Mouse (Mus musculus) hindbrain, embryonic 10.5 days (tissue): ENCODE data around the gene Cacng3. TPM values are rescaled to one million over a fixed set of nuclear protein-coding genes. Genes with fewer than 3 reads are reported as not detected.

ENCODE experiments used
- DNase-seq: peaks from one replicate; pipeline ENCODE4 v3.0.0-alpha.2; 2017; ENCODE audit warnings: low spot score
- H3K27ac ChIP-seq: fragments of 300-500 bp; sonication (generic); 2 replicates; pipeline ENCODE4 v1.5.1; 2016; ENCODE audit warnings: mild to moderate bottlenecking, moderate library complexity
- H3K27me3 ChIP-seq: fragments of 300-500 bp; sonication (generic); 2 replicates; pipeline ENCODE4 v1.6.1; 2016; ENCODE audit warnings: mild to moderate bottlenecking; ENCODE audit not compliant: poor library complexity, insufficient read depth, severe bottlenecking
- H3K36me3 ChIP-seq: fragments of 300-500 bp; sonication (generic); 2 replicates; pipeline ENCODE4 v1.6.1; 2016; ENCODE audit warnings: mild to moderate bottlenecking, moderate library complexity
- H3K4me1 ChIP-seq: fragments of 300-500 bp; sonication (generic); replicated peaks from 2 replicates; pipeline ENCODE4 v1.6.1; 2016; ENCODE audit warnings: mild to moderate bottlenecking
- H3K4me3 ChIP-seq: fragments of 300-500 bp; sonication (generic); 2 replicates; pipeline ENCODE4 v1.5.1; 2016; ENCODE audit warnings: mild to moderate bottlenecking, moderate library complexity
- H3K9me3 ChIP-seq: fragments of 300-500 bp; sonication (generic); 2 replicates; pipeline ENCODE4 v1.6.1; 2016; ENCODE audit warnings: mild to moderate bottlenecking, moderate library complexity
- WGBS: fragments of 180-500 bp; shearing (Covaris S2); methylation state at CpG from one replicate; pipeline ENCODE4 v1.1.7; 2016; 5-methylcytosine and 5-hydroxymethylcytosine counted together
- polyA plus RNA-seq: library from polyadenylated mRNA; unstranded; fragments of >200 nt; fragmentation: Nextera tagmentation; extraction: Ambion mirVana; gene quantifications from 2 replicates; pipeline ENCODE4 v1.2.1, GENCODE M21; 2016

The Cacng3 gene
- polyA plus RNA-seq, 1 experiment from 2014 or later = 0.80 TPM

DNA sequence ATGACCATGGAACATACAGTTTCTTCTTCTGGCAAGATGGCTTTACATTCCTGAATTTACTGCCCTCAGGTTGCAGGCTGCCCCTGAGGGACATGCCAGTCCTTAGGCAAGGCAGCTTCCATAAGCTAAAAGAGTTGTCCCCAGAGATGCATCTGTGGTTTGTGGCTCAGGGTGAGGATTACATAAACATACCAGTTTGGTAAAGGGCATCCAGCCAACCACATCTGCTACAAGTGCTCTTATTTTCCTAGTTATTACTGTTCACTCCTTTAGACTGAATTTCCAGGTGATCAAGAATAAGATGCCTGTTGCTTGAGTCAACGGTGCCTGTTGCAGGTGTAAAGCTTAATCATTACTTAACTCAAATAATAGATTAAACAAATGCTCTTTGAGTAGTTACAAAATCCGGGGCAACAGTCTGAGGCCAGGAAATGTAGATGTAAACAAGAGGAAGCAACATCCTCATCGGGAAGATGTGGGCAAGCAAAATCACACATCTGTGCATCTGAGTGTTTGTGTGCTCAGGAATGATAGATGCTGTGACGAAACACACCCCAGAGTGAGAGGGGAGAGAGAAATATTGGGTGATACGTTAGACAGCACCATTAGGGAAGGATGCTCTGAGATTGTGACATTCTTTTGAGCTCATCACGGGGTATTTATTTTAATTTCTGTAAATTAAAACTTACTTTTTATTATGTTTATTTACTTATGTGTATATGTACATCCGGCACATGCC is 4.8 kb upstream of the Cacng3 start:
- Histone ChIP-seq H3K36me3 (no peaks in the 10 kb centered on the region), H3K27me3 (peaks cover 4% of the 10 kb centered on the region; the same call in 1 of the 2 replicates), H3K4me3 (no peak overlapping the region), H3K9me3 (no peaks in the 10 kb centered on the region), H3K4me1 (peaks cover 1% of the 10 kb centered on the region; the same call in 1 of the 2 replicates), H3K27ac (no peak overlapping the region)
- 82% methylated on average over 7 of the region's 7 CpGs for WGBS
- no peak for DNase-seq

DNA sequence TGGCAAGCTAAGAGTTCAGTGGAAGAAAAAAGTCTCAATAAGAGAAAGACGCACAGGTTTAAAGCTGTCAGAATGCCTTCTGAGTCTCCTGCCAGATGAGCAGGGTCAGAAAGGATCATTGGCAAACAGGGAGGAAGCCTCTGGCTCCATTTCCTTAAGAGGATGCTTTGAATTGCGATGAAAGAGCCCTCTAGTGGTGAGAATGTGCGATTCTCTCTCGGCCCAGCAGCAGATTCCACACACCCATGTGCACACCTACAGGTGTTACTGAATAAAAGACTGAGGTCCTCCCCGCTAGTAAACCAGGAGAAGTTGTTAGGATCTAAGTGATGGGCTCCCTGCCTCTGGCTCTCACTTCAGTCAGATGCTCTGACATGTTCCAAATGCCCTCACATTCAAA is 2.4 kb upstream of the Cacng3 start:
- Histone ChIP-seq H3K36me3 (no peaks in the 10 kb centered on the region), H3K9me3 (no peaks in the 10 kb centered on the region), H3K27ac (no peak overlapping the region), H3K4me3 (no peak overlapping the region), H3K27me3 (peaks cover 22% of the 10 kb centered on the region), H3K4me1 (peaks cover 10% of the 10 kb centered on the region)
- peak; percentile 28 for DNase-seq
- WGBS = 33% methylated on average over 5 of the region's 5 CpGs

DNA sequence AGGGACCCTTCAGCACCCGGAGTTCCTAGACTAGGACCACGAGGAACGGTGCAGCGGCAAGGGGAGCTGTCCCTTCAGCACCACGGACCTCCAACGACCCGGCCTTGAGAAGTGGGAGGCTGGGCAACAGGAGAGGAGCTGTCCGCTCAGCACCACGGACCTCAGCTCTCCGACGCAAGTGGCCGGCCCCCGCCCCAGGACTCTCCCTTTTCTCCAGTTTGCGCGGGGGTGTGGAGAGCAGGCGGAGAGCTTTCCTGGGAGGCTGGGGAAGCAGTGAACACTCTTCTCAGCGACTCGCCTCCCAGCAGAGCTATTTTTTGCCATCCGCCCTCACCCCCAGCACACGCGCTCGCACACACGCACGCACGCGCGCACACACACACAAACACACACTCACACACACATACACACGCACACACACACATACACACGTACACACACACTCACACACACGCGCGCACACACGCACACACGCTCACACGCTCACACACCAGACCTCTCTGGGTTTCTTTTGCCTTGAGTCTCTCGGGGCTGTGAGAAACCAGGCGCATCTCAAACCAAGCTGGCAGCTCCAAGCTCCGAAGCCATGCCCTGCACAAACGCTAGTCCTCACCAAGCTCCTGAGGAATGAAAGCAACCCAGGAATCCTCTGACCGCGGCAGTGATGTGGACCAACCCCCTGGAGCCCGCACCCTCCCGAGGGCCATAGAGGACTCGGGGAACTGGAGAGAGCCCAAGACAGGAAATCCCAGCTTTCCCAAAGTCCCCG is 765 bp downstream of the Cacng3 start:
- Histone ChIP-seq H3K27me3 (peaks cover 22% of the 10 kb centered on the region), H3K4me3 (peak overlapping the region; percentile 43), H3K36me3 (no peaks in the 10 kb centered on the region), H3K4me1 (peaks cover 10% of the 10 kb centered on the region), H3K27ac (no peak overlapping the region), H3K9me3 (no peaks in the 10 kb centered on the region)
- peak; percentile 91 for DNase-seq
- WGBS = 10% methylated on average over 43 of the region's 45 CpGs

DNA sequence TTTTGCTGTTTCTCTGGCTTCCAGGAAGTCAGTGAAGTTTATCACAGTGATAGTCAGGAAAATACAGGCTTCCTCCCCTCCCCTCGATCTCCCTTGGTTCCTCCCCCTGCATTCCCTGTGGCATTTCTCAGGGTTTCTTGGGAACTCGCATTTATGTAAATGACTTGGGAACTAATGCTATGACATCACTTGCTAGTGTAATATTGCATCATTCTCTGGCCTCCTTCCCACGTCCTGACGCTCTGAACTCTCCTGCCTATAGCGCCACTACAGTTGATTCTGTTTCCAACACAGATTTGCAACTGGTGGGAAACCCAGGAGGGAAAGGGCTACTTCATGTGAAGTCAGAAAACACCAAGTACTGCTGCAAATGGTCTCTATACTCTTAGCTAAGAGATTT is 2.7 kb downstream of the Cacng3 start:
- WGBS = 57% methylated on average over 5 of the region's 5 CpGs
- no peak overlapping the region for H3K27ac ChIP-seq
- no peaks in the 10 kb centered on the region for H3K36me3 ChIP-seq
- DNase-seq = no peak
- peaks cover 10% of the 10 kb centered on the region for H3K4me1 ChIP-seq
- H3K4me3 ChIP-seq = no peak overlapping the region
- peaks cover 22% of the 10 kb centered on the region for H3K27me3 ChIP-seq
- no peaks in the 10 kb centered on the region for H3K9me3 ChIP-seq

DNA sequence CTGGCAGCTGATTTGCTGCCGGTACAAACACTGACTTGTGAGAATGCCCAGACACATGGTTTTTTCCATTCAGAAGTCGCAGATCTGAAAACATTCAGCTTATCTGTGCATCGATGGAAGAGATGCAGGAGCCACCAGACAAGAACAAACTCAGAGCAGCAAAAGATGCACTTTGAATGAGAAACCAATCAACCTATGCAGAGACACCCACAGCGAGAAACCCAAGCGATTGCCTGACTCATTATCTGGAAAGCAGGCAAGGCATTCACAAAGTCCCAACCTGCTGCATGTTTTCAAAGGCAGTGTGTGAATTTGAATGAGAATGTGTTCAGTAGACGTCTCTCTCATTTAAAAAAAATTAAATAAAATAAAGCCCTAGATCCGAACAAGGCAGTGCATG is 4.9 kb downstream of the Cacng3 start:
- H3K9me3 ChIP-seq = no peaks in the 10 kb centered on the region
- H3K27me3 ChIP-seq = peaks cover 21% of the 10 kb centered on the region
- peaks cover 10% of the 10 kb centered on the region for H3K4me1 ChIP-seq
- 84% methylated on average over 7 of the region's 7 CpGs for WGBS
- no peak for DNase-seq
- no peaks in the 10 kb centered on the region for H3K36me3 ChIP-seq
- H3K27ac ChIP-seq = no peak overlapping the region
- H3K4me3 ChIP-seq = no peak overlapping the region

DNA sequence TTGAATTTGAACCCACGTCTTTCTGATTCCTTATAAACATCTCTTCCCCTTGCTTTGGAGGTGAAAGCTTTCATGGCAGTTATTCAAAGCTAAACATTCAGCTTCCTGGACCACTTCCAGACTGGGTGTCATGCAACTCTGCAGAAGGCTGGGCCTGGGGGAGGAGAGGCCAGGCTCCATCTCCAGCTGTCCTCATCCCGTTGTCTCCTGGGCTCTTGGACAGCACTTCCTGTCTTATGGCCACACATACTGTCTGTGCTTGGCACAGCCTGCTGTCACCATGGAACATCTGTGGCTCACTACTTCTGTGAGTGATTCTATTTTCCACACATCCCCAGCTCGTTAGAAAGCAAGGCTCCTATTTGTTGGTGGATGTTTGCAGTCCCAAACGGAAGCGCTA is 31.5 kb downstream of the Cacng3 start:
- H3K4me1 ChIP-seq = no peaks in the 10 kb centered on the region
- no peak overlapping the region for H3K4me3 ChIP-seq
- no peaks in the 10 kb centered on the region for H3K36me3 ChIP-seq
- H3K27me3 ChIP-seq = no peaks in the 10 kb centered on the region
- H3K27ac ChIP-seq = no peak overlapping the region
- H3K9me3 ChIP-seq = no peaks in the 10 kb centered on the region
- DNase-seq = no peak
- WGBS = 86% methylated on average over 5 of the region's 5 CpGs

- Histone ChIP-seq H3K36me3 (no peaks in the 10 kb centered on the region), H3K4me1 (no peaks in the 10 kb centered on the region), H3K9me3 (no peaks in the 10 kb centered on the region), H3K4me3 (no peak overlapping the region), H3K27ac (no peak overlapping the region), H3K27me3 (no peaks in the 10 kb centered on the region)
- WGBS = 84% methylated on average over 4 of the region's 4 CpGs
- DNase-seq = no peak
Measured at GRCm38 (mm10) chr7:122702443-122702842, 32.2 kb downstream of the Cacng3 start.

DNA sequence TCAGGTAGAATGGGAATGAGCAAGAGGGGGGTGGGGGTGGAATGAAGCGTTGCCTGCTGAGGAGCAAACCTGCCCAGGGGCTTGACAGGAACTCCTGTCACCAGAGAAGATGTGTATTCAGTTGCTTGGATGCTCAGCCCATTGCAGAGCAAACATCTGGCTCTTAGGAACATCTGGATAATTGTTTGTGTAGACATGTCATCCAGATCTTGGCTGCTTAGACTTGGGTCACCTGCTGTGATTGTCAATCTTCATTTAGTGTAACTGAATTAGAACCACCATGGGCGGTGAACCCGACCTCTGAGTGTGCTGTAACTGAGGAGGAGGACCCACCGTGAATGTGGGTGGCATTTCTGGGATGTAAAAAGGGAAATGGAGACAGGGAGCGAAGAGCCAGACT is 36.4 kb downstream of the Cacng3 start:
- DNase-seq = no peak
- Histone ChIP-seq H3K27ac (no peak overlapping the region), H3K9me3 (no peaks in the 10 kb centered on the region), H3K4me3 (no peak overlapping the region), H3K4me1 (no peaks in the 10 kb centered on the region), H3K36me3 (no peaks in the 10 kb centered on the region), H3K27me3 (no peaks in the 10 kb centered on the region)
- 45% methylated on average over 5 of the region's 5 CpGs for WGBS

GRCm38 (mm10) chr7:122716299-122716698 is 46.0 kb downstream of the Cacng3 start:
- Histone ChIP-seq H3K9me3 (no peaks in the 10 kb centered on the region), H3K27me3 (no peaks in the 10 kb centered on the region), H3K4me1 (no peaks in the 10 kb centered on the region), H3K36me3 (no peaks in the 10 kb centered on the region), H3K27ac (no peak overlapping the region), H3K4me3 (no peak overlapping the region)
- 46% methylated on average over 3 of the region's 3 CpGs for WGBS
- DNase-seq = no peak

DNA sequence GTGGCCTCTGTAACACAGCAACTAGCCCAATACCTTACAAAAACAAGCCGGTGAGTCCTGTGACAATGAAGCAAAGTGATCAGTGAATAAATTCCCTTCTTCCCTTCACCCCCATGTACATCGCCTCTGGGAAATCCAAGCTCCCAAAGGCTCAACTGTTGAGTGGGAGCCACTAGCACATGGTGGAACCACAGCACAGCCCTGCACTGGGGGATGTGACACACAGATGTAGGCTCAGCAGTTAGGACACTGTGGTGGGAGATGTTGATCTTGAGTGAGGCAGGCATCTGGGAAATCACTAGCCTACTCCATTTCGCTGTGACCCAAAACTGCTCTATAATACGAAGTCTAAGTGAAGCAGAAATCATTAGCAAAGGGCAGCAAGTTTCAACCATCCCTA is 48.2 kb downstream of the Cacng3 start:
- H3K4me3 ChIP-seq = no peak overlapping the region
- no peaks in the 10 kb centered on the region for H3K27me3 ChIP-seq
- WGBS = 89% methylated on average over 4 of the region's 4 CpGs
- H3K27ac ChIP-seq = no peak overlapping the region
- no peaks in the 10 kb centered on the region for H3K4me1 ChIP-seq
- DNase-seq = no peak
- H3K9me3 ChIP-seq = no peaks in the 10 kb centered on the region
- H3K36me3 ChIP-seq = no peaks in the 10 kb centered on the region

DNA sequence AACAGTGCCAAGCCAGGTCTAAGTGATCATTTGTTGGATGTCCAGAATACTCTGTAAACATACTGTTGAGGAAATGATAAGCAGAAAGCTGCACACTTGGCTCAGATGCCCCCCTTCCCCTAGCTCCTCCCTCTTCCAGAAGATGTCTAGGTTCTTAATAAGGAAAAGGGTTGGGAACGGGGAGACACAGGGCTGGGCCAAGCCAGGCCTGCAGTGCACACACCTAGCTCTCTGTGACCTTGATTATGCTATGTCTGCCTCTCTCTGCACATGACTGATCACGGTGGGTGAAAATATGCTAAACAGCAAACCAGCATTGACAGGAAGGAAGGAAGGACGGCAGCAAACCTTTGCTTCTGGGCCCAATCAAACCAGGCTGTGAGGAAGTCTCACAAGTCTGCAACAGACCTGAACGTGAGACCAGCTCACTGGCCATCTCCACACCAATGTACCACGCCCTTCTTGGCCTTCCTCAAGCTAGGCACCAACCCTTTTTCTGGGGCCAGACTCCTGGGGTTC is 53.1 kb downstream of the Cacng3 start:
- Histone ChIP-seq H3K9me3 (no peaks in the 10 kb centered on the region), H3K4me3 (no peak overlapping the region), H3K27me3 (no peaks in the 10 kb centered on the region), H3K36me3 (no peaks in the 10 kb centered on the region), H3K4me1 (no peaks in the 10 kb centered on the region), H3K27ac (no peak overlapping the region)
- no peak for DNase-seq
- WGBS = 61% methylated on average over 5 of the region's 5 CpGs

DNA sequence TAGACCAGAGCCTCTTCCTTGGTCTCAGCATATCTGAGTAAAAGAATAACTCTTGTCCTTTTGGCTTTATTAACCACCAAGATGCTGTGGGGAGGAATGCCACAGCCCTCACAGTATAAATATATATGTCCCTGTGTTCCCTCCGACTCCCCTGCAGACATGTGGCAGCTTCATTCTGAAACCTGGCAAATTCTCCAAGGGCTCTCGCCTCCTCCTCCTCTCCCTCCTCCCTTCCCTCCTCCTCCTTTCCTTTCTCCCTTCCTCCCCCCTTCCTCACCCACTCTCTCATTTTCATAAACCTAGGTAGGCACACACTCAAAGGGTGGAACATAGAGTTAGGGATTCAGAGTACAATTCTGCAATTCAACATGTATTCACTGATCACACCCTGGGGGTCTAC is 56.1 kb downstream of the Cacng3 start:
- no peak for DNase-seq
- 88% methylated on average over 2 of the region's 2 CpGs for WGBS
- H3K4me1 ChIP-seq = 0 out of 2 replicates have a peak, but pooled peaks cover 4% of the 10 kb centered on the region
- no peaks in the 10 kb centered on the region for H3K36me3 ChIP-seq
- no peak overlapping the region for H3K4me3 ChIP-seq
- no peaks in the 10 kb centered on the region for H3K9me3 ChIP-seq
- H3K27ac ChIP-seq = no peak overlapping the region
- no peaks in the 10 kb centered on the region for H3K27me3 ChIP-seq

GRCm38 (mm10) chr7:122728186-122728585 is 57.9 kb downstream of the Cacng3 start:
- 93% methylated on average over 8 of the region's 8 CpGs for WGBS
- Histone ChIP-seq H3K4me3 (no peak overlapping the region), H3K4me1 (0 out of 2 replicates have a peak, but pooled peaks cover 4% of the 10 kb centered on the region), H3K27me3 (no peaks in the 10 kb centered on the region), H3K9me3 (no peaks in the 10 kb centered on the region), H3K27ac (no peak overlapping the region), H3K36me3 (no peaks in the 10 kb centered on the region)
- DNase-seq = no peak
